Mouse (Mus musculus) lung, adult 18-20 months (tissue): ENCODE data around the gene Srd5a1.
A peak's percentile ranks its signal among the peaks of the same experiment; 100 is the strongest.
"Not testable (repeated sequence)": the region's sequence is repeated elsewhere in the genome, so short reads cannot be mapped to it uniquely, and the experiment has no call there.

Experiments used
- DNase-seq, 2 experiments: peaks; one replicate each; pipeline ENCODE4 v3.0.0; 2022; ENCODE audit warnings: mixed read lengths in 2 of 2

The Srd5a1 gene

GRCm38 (mm10) chr13:69611398-69612174 lies at the start of gene Srd5a1:
Gene Srd5a1 (minus strand): TSS chr13:69611442.
- peak; percentile 100 for DNase-seq

DNA sequence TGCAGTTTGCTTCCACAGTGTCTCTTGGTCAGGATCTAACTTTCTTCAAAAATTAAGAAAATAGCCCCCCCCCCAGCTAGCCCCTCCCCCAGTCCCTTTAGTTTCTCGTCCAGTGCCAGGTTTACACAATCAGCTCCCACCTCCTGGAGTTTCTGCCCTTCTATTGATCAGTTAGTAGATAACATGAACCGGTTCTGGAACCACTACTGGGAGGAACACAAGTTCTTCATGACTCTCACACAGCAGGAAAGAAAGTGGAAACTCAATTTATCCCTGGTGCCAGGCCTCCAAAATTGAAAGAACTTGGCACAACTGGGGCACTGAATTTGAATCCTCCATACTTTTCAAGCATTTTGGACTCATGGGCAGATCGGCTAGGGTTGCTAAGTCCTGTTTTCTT lies 43.3 kb upstream of the Srd5a1 start:
- no peak for DNase-seq

DNA sequence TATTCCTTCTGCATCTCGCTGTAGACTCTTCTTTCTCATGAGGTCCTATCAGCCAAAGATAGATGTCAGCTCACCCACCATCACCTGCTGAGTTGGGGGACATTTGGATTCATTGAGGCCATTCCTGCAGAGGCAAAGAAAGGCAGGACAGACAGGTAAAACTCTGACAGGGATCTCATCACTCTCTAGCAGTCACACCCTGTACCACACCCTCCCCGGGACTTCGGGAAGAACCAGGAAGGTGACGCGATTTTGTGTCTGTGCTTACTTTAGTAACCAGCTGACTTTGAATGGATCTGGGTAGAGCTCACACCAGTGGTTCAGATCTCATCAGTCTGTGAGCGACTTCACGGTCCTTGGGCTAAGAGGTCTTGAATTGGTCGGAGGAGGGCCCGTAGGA lies 35.2 kb upstream of the Srd5a1 start:
- no peak for DNase-seq

DNA sequence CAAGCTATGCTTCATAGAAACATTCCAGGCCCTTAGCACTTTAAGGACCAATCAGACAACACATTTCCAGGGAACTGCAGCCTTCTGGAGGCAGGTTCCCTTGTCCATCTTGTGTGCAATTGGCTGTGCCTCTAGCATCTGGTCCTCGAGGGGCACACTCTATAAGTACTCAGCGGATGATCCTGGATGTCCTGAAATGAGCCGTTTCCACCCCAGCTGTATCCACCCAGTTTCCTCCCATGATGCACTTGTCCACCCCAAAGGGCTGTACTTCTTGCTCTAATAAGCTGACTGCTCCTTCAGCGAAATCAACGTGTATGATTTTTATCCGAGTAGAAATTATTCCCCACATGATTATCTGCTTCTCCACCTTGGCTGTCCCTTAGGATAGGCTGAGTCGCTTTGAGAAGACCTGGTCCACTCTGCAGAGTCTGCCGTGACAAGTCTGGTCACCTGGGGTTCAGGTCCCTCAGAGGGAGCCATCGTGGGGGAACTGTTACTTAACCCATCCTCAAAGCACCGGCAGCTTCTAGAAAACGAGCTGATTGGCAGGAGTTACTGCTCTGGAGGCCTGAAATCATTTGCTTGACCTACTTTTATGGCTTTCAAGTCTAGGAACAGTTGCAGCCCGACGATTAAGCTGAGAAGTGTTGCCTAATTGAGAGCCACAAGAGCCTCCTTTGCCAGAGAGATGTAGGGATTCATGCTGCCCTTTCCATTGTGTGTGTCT lies 34.6 kb upstream of the Srd5a1 start:
- DNase-seq, result no peak

DNA sequence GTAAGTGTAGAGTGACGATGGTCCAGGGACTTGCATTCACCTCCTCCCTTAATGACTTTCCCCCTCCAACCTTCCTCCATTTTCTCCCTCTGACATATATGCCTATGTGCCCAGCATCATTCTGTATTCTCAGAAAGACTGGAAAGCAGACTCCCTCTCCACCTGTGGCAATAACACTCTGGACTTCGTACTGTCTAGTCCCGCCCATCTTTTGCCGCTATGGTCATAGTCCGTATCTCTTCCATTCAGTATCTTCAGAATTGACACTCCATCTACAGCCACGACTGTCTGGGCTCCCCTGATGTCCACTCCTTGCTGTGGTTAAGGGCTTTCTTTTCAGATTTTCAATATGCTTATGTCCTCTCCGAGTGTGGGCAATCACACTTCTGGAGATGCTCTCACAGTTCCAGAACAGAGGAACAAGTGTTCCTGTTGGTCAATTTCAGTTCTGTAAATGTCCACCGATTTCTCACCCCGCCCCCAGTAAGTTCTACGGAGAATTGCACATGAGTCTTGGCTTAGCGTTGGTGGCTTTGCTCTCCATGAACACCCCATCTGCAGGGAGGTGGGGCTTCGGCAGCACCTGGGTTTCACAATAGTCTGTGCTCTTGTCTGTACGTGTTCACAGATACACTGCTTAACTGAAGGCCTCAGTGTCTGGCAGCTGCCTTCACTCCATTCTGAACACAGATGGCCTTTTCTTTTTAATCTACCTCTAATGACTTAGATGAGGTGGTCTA lies 33.4 kb upstream of the Srd5a1 start:
- no peak for DNase-seq

- no peak for DNase-seq
These were observed 32.7 kb upstream of the Srd5a1 start for GRCm38 (mm10) chr13:69643937-69644336.

DNA sequence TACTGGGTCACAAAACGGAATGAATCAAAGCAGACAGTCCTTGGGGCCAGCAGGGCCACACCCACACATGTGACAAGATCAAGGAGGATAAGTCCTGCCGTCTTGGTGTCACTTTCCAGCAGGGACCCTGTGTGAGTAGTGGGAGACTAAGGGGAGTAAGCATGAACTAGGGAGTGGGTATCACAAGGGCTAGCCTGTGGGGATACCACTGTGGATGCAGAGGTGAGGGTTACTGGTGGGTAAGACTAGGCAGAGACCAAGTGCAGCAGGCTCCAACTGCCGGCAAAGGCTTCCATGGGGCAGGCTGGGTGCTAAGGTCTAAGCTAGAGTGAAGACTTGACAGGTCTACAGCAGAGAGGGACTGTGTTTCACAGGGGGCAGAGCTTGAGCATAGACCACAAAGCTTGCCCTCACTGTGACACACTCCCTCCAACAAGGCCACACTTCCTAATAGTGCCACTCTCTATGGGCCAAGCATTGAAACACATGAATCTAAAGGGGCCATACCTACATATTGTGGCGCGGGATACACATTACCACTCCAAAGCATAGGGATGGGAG lies 31.5 kb upstream of the Srd5a1 start:
- no peak for DNase-seq

DNA sequence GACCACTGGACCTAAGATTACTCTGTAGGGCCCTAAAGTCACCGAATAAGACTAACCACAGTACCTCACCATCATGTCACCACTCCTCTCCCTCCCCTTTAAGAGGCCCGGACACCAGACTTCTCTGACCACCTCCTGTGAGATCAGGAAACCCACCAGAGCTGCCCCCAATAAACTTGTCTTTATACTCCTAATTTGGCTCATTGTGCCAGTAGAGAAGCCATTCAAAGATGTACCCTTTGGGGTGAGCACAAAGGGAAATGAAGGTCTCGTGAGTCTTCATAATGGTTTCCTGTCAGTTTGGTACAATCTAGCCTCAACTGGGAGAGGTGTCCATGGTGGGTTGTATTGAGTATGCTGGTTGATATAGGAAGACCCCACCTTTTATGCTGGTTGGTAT lies 29.8 kb upstream of the Srd5a1 start:
- DNase-seq, result no peak

GRCm38 (mm10) chr13:69640541-69640940 lies 29.3 kb upstream of the Srd5a1 start:
- DNase-seq, result no peak

- no peak for DNase-seq
These were observed 28.9 kb upstream of the Srd5a1 start for GRCm38 (mm10) chr13:69640126-69640525.

DNA sequence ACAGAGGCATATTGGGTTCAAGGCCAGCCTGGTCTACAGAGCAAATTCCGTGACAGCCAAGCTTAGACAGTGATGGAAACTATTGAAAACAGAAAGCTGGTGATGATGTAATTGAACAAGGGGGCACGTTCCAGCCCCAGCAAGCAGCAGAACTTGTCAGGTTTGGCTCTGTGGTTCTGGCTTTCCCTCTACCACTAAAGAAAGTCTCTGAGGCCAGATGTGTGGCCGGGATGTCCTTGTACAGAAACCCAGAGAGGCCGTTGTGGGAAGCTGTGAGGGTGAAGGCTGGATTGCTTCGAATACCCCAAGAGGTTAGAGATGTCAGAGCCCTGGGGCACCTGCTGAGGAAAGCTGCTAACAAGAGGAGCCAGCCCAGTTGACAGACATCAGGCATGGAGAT lies 28.0 kb upstream of the Srd5a1 start:
- no peak for DNase-seq

GRCm38 (mm10) chr13:69638108-69638626 lies 26.9 kb upstream of the Srd5a1 start:
- no peak for DNase-seq

DNA sequence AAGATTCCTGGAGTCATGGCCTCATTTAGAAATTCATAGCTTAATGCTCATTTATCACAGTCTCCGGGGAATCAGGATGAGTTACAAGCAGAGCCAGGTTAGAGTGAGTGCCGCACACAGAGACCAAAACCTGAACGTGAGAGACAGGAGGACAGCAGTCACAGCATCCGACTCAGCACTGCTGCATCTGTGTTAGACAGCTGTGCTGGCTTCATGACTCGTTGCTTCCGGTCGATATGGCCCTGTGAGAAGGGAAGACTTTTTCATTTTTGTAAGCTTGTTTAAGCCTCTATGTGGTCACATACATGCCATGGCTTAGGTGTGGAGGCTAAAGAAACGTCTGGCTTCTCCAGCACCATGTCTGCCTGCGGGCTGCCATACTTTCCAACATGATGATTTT lies 26.4 kb upstream of the Srd5a1 start:
- no peak for DNase-seq

DNA sequence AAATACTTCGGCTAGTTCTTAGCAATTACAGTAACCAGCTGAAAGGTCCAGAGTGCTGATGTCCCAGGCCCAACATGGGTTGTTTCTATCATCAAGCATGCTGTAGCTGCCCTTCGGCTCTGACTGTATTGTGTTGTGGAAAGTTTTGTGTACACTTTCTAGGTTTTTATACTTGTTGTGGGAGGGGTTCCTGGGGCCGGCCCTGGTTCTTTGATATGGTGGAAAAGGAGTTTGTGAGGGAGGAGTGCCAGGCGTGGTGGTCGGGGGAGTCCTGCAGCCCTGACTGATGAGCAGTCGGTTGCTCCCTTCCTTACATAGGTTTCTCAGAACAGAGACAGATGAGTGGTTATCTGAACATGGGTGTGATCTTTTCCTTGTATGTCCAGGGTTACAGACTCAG lies 25.6 kb upstream of the Srd5a1 start:
- no peak for DNase-seq

DNA sequence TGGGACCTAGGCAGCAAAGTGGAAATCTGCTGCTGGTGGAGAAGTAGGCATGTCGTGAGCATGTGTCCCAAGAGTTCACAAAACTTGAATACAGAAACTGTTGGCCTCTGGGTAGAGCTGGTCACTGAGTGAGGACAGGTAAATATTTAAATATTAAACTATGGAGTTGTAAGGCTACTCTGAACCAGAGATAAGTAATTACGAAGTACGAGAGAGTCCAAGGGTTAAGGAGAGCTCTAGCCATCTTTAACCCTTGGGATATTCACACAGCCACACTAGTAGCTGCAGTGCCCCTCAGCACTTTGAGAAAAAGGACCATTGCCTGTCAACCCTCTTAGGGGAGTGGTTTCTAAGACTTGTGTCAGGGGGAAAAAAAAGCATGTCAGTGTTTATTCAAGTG lies 25.1 kb upstream of the Srd5a1 start:
- no peak for DNase-seq

DNA sequence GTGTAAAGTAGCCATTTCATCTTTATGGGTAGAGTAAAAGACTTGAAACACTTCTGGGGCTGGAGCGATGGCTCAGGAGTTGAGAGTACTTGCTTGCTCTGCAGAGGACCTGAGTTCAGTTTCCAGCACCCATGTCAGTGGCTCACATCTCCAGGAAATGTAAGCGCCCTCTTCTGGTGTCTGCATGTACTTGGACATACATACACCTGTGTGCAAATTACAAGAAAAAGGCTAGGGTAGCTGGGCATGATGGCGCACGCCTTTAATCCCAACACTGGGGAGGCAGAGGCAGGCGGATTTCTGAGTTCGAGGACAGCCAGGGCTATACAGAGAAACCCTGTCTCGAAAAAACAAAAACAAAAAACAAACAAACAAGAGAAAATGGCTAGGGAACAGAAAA lies 24.6 kb upstream of the Srd5a1 start:
- DNase-seq, result not testable (repeated sequence)

DNA sequence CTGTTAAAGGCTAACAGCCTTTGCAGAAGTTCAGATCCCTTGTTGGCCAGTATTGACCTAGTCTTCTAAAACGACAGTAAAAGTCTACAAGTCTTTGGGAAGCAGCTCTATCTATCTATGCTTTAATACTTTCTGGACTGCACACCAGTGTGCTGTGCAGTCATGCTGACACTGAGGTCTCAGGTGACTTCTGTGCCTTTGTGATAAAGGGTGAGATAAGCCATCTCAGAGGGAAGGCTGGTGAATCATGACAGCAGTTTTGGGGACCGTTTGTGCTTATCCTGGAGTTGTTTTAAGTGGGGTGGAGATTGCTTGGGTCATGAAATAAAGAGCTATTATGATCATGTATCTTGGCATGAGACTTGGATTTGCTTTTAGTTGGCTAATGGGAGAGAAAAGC lies 22.7 kb upstream of the Srd5a1 start:
- no peak for DNase-seq

DNA sequence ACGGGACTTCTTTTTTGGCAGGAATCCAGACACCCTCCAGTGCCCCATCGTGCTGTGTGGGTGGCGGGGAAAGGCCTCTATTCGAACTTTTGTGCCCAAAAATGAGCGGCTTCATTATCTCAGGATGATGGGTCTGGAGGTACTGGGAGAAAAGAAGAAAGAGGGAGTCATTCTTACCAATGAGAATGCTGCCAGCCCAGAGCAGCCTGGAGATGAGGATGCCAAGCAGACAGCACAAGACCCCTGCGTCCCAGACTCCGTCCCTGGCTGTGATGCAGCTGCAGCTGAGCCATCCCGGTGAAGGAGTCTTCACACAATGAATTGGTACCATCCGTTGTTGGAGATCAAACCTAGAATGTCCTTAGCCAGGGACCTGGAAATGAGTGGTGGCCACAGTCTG lies 22.3 kb upstream of the Srd5a1 start:
- no peak for DNase-seq

DNA sequence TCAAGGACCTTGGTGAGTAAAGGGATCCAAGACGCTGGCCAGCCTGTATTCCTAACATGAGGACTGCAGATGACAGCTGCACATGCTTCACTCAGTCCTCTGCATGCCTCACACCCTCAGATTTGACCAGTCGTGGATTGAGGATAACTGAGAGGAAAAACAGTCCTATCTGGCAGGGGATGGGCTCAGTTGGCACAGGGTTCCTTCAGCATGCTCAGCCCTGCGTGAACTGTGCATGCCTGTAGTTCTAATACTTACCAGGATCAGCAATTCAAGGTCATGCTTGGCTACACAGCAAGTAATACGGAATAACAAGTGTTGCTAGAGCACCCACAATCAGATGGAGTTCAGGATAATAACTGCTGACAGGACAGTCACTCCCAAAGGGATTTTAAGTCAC lies 20.4 kb upstream of the Srd5a1 start:
- peak in 1 of 2 experiments; percentile 0 for DNase-seq

GRCm38 (mm10) chr13:69631111-69631510 lies 19.9 kb upstream of the Srd5a1 start:
- DNase-seq, result no peak

DNA sequence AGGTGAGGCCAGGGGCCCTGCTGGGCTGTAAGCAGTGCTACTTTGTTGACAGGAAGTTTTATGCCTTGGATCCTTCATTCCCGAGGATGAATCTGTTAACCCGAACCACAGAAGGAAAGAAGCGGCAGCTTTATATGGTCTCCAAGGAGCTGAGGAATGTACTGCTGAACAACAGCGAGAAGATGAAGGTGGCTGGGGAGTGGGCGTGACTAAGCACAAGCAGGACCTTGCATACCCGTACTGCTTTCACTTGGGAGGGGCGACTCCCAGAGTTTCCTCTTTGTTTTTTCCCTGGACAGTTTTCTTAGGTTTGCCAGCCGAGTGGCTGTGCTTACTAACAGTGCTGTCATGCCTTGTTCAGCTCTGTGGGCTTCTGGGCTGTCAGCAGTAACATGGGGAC lies 19.3 kb upstream of the Srd5a1 start:
- no peak for DNase-seq

DNA sequence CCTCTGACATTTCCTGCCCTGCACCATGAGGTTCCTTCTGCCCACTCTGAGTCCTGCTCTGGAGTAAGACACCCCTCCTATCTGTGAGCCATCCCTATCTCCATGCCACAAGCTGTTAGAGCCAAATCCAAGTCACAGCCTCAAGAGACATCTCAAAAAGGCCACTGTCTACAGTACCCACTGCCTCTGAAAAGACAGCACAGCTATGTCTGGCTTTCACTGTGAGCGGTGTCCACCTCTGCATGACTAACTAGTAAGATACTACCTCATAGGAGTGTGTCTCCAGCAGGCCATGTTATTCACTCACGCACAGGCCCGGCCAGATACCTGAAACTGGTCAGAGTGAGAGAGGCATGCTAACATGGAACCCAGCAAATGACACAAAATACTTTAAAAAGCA lies 16.7 kb upstream of the Srd5a1 start:
- DNase-seq, result no peak

DNA sequence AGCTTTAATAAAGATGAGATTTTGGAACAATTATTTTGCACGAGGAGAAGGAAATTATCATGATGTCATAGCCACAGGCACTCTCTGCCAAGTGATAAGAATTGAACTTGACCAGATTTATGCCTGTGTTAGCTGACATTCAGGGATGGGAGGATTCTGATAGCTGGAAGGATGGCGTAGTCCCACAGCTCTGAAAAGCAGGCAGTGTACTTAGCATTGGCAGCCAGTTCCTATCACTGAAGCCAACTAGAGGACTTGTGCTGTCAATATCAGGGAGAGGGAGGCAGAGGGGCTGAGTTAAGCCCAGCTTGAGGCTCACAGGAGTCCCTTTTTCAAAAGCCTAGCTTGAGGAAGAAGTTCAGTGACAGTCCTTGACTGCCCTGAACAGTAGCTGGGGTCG lies 13.3 kb upstream of the Srd5a1 start:
- no peak for DNase-seq
